Mouse (Mus musculus): Measurements from ENCODE around the gene Rps12-ps3. TPM values are rescaled to one million over a fixed set of nuclear protein-coding genes. Genes with fewer than 3 reads are reported as not detected.
A peak's percentile ranks its signal among the peaks of the same experiment; 100 is the strongest.

Gene Rps12-ps3
- polyA plus RNA-seq, 1 experiment from 2014 or later: 25.1 TPM

GRCm38 (mm10) chr19:59345658-59346283 lies 23.7 kb downstream of the Rps12-ps3 start, which contains the start of gene Pdzd8:
TSS of gene Pdzd8 (minus strand) at chr19:59345780.
- WGBS: under 1% methylated on average over 77 of the region's 91 CpGs
- H3K36me3 ChIP-seq (ENCODE audit: control insufficient read depth, insufficient read depth, low read length): no peaks in the 10 kb centered on the region
- no peaks in the 10 kb centered on the region; the same call in 1 of the 2 replicates for H3K4me1 ChIP-seq (replicated peaks; ENCODE audit: control insufficient read depth, insufficient read depth)
- H3K27ac ChIP-seq (replicated peaks): peak within 1 kb of the TSS; percentile 90
- no peaks in the 10 kb centered on the region for H3K9me3 ChIP-seq (ENCODE audit: control insufficient read depth, low read length)
- ATAC-seq (ENCODE audit: low FRiP score, low TSS enrichment): peak; percentile 96
- TF ChIP-seq EP300 (optimal IDR thresholded peaks at IDR 0.05): no peak
- peak; percentile 38 for TF ChIP-seq CTCF (IDR thresholded peaks at IDR 0.05; ENCODE audit: low read depth)
- peak within 1 kb of the TSS; percentile 88 for H3K9ac ChIP-seq (ENCODE audit: low read length)
- peak within 1 kb of the TSS; percentile 94 for H3K4me3 ChIP-seq (ENCODE audit: low read depth, low read length)
- H3K27me3 ChIP-seq (ENCODE audit: control insufficient read depth, insufficient read depth, low read length): no peaks in the 10 kb centered on the region
- DNase-seq (ENCODE audit: low spot score): peak; percentile 87
- H3K4me2 ChIP-seq (replicated peaks; ENCODE audit: low read depth): peak within 1 kb of the TSS; percentile 95

- Histone ChIP-seq H3K9me3 (ENCODE audit: control insufficient read depth, low read length) (no peaks in the 10 kb centered on the region), H3K4me3 (ENCODE audit: low read depth, low read length) (peak overlapping the region; percentile 94), H3K27ac (replicated peaks) (peak overlapping the region; percentile 90), H3K4me1 (replicated peaks; ENCODE audit: control insufficient read depth, insufficient read depth) (no peaks in the 10 kb centered on the region; the same call in 1 of the 2 replicates), H3K27me3 (ENCODE audit: control insufficient read depth, insufficient read depth, low read length) (no peaks in the 10 kb centered on the region), H3K36me3 (ENCODE audit: control insufficient read depth, insufficient read depth, low read length) (no peaks in the 10 kb centered on the region), H3K4me2 (replicated peaks; ENCODE audit: low read depth) (peak overlapping the region; percentile 95), H3K9ac (ENCODE audit: low read length) (peak overlapping the region; percentile 88)
- 4% methylated on average over 11 of the region's 11 CpGs for WGBS
- no peak for TF ChIP-seq CTCF (IDR thresholded peaks at IDR 0.05; ENCODE audit: low read depth)
- TF ChIP-seq EP300 (optimal IDR thresholded peaks at IDR 0.05): no peak
- ATAC-seq (ENCODE audit: low FRiP score, low TSS enrichment) (no peak), DNase-seq (ENCODE audit: low spot score) (no peak)
These were observed 24.2 kb downstream of the Rps12-ps3 start for GRCm38 (mm10) chr19:59346325-59346724.

- Histone ChIP-seq H3K4me3 (ENCODE audit: low read depth, low read length) (no peak overlapping the region), H3K4me1 (replicated peaks; ENCODE audit: control insufficient read depth, insufficient read depth) (no peaks in the 10 kb centered on the region; the same call in 1 of the 2 replicates)
These were observed 27.4 kb downstream of the Rps12-ps3 start for GRCm38 (mm10) chr19:59349329-59349960.

GRCm38 (mm10) chr19:59350273-59350903 lies 28.3 kb downstream of the Rps12-ps3 start:
- DNase-seq (ENCODE audit: low spot score): no peak
- Histone ChIP-seq H3K36me3 (ENCODE audit: control insufficient read depth, insufficient read depth, low read length) (no peaks in the 10 kb centered on the region), H3K9me3 (ENCODE audit: control insufficient read depth, low read length) (no peaks in the 10 kb centered on the region), H3K4me3 (ENCODE audit: low read depth, low read length) (no peak overlapping the region), H3K9ac (ENCODE audit: low read length) (no peak overlapping the region), H3K4me1 (replicated peaks; ENCODE audit: control insufficient read depth, insufficient read depth) (no peaks in the 10 kb centered on the region; the same call in 1 of the 2 replicates), H3K27ac (replicated peaks) (no peak overlapping the region), H3K27me3 (ENCODE audit: control insufficient read depth, insufficient read depth, low read length) (no peaks in the 10 kb centered on the region), H3K4me2 (replicated peaks; ENCODE audit: low read depth) (no peak overlapping the region)
- 75% methylated on average over 7 of the region's 7 CpGs for WGBS
- no peak for TF ChIP-seq CTCF (IDR thresholded peaks at IDR 0.05; ENCODE audit: low read depth)
- no peak for TF ChIP-seq EP300 (optimal IDR thresholded peaks at IDR 0.05)
- no peak for ATAC-seq (ENCODE audit: low FRiP score, low TSS enrichment)

More at GRCm38 (mm10) chr19:59349329-59349960, 27.4 kb downstream of the Rps12-ps3 start:
- Histone ChIP-seq H3K9me3 (ENCODE audit: control insufficient read depth, low read length) (no peaks in the 10 kb centered on the region), H3K4me2 (replicated peaks; ENCODE audit: low read depth) (no peak overlapping the region), H3K36me3 (ENCODE audit: control insufficient read depth, insufficient read depth, low read length) (no peaks in the 10 kb centered on the region), H3K27ac (replicated peaks) (no peak overlapping the region), H3K9ac (ENCODE audit: low read length) (no peak overlapping the region), H3K27me3 (ENCODE audit: control insufficient read depth, insufficient read depth, low read length) (no peaks in the 10 kb centered on the region)
- TF ChIP-seq CTCF (IDR thresholded peaks at IDR 0.05; ENCODE audit: low read depth): no peak
- TF ChIP-seq EP300 (optimal IDR thresholded peaks at IDR 0.05): no peak
- ATAC-seq (ENCODE audit: low FRiP score, low TSS enrichment): no peak
- no peak for DNase-seq (ENCODE audit: low spot score)
- 83% methylated on average over 6 of the region's 6 CpGs for WGBS

- Histone ChIP-seq H3K4me3 (ENCODE audit: low read depth, low read length) (no peak overlapping the region), H3K4me2 (replicated peaks; ENCODE audit: low read depth) (no peak overlapping the region; the same call in 1 of the 2 replicates), H3K27me3 (ENCODE audit: control insufficient read depth, insufficient read depth, low read length) (no peaks in the 10 kb centered on the region), H3K4me1 (replicated peaks; ENCODE audit: control insufficient read depth, insufficient read depth) (no peaks in the 10 kb centered on the region; the same call in 1 of the 2 replicates), H3K9me3 (ENCODE audit: control insufficient read depth, low read length) (no peaks in the 10 kb centered on the region), H3K27ac (replicated peaks) (no peak overlapping the region), H3K9ac (ENCODE audit: low read length) (no peak overlapping the region), H3K36me3 (ENCODE audit: control insufficient read depth, insufficient read depth, low read length) (no peaks in the 10 kb centered on the region)
- no peak for ATAC-seq (ENCODE audit: low FRiP score, low TSS enrichment)
- no peak for TF ChIP-seq EP300 (optimal IDR thresholded peaks at IDR 0.05)
- TF ChIP-seq CTCF (IDR thresholded peaks at IDR 0.05; ENCODE audit: low read depth): no peak
- 43% methylated on average over 15 of the region's 15 CpGs for WGBS
- no peak for DNase-seq (ENCODE audit: low spot score)
These were observed 29.2 kb downstream of the Rps12-ps3 start for GRCm38 (mm10) chr19:59351151-59351889.
